Mouse (Mus musculus) thymus, adult 2 months (tissue): ENCODE data around the gene Abca2. TPM values are rescaled to one million over a fixed set of nuclear protein-coding genes. Genes with fewer than 3 reads are reported as not detected.

Source experiments
- DNase-seq: peaks from one replicate; pipeline ENCODE4 v3.0.0; 2021
- H3K27ac ChIP-seq: fragments of 200-500 bp; 2 replicates; pipeline ENCODE4 v1.5.1; 2012; ENCODE audit warnings: low read length, control low read depth; ENCODE audit not compliant: control insufficient read depth, insufficient read depth
- H3K27me3 ChIP-seq: fragments of 200-500 bp; 2 replicates; pipeline ENCODE4 v1.6.1; 2012; ENCODE audit warnings: mild to moderate bottlenecking, low read length, moderate library complexity, mixed read lengths; ENCODE audit not compliant: control insufficient read depth, insufficient read depth
- H3K36me3 ChIP-seq: fragments of 200-500 bp; 2 replicates; pipeline ENCODE4 v1.6.1; 2012; ENCODE audit warnings: mild to moderate bottlenecking, low read length, moderate library complexity; ENCODE audit not compliant: control insufficient read depth, insufficient read depth
- H3K4me1 ChIP-seq: fragments of 200-500 bp; replicated peaks from 2 replicates; pipeline ENCODE4 v1.6.1; 2012; ENCODE audit warnings: low read length; ENCODE audit not compliant: control insufficient read depth, insufficient read depth
- H3K4me3 ChIP-seq: fragments of 200-500 bp; 2 replicates; pipeline ENCODE4 v1.5.1; 2012; ENCODE audit warnings: mild to moderate bottlenecking, low read length, control low read depth, moderate library complexity; ENCODE audit not compliant: control insufficient read depth, insufficient read depth
- CTCF ChIP-seq: fragments of 200-500 bp; IDR thresholded peaks from 2 replicates; pipeline ENCODE4 v1.5.1; 2012; ENCODE audit warnings: mild to moderate bottlenecking, control low read depth, low read length, moderate library complexity, borderline replicate concordance; ENCODE audit not compliant: control insufficient read depth, poor library complexity, insufficient read depth; ENCODE audit errors: extremely low read depth
- POLR2A ChIP-seq: fragments of 200-500 bp; IDR thresholded peaks from 2 replicates; pipeline ENCODE4 v1.6.1; 2012; ENCODE audit warnings: mild to moderate bottlenecking, low read length, control low read depth, moderate library complexity; ENCODE audit not compliant: control insufficient read depth, poor library complexity, insufficient read depth; ENCODE audit errors: extremely low read depth
- WGBS: fragments of 180-500 bp; shearing (Covaris S2); methylation state at CpG from one replicate; pipeline ENCODE4 v1.1.7; 2018; 5-methylcytosine and 5-hydroxymethylcytosine counted together
- polyA plus RNA-seq: library from polyadenylated mRNA; depleted of rRNA; stranded (reverse); fragments of >200 nt; gene quantifications from 2 replicates; pipeline ENCODE4 v1.2.3, GENCODE M21; 2012

Gene Abca2
- polyA plus RNA-seq, 1 experiment = 86.6 TPM

DNA sequence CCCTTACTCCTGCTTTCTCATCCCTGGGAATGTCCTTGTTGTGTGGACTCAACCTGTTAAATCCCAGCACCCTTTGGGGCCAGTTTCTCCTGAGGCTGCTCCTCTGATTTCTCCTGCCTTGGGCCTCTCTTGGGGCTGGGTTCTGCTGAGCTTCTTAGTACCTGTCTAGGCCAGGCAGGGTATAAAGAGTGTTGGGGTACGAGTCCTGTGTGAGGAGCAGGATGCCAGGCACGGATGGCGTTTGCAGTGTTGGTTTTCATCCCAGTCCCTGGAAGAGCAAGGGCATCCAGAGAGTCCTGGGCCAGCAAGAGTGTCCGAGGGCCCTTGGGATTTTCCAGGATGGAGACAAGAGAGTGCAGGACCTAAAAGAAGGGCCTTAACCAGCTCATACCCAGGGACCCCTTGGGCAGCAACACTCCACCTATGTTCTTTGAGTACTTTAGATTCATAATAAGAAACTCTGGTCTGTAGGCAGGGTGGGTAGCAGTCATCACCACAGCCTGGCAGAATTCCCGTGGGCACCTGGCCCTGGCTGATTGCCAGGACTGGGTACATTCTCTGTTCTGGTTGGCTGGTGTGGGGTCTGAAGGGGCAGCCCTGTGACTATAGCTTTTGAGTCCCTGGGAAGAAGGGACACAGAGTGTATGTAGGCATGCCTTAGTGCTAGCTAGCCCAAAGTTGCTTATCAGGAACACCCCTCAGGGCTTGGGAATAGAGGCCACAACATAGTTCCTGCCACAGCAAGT, 1.1 kb downstream of the Abca2 start:
- H3K4me3 ChIP-seq = peak overlapping the region; percentile 66
- DNase-seq = no peak
- no peaks in the 10 kb centered on the region for H3K36me3 ChIP-seq
- no peaks in the 10 kb centered on the region for H3K27me3 ChIP-seq
- peaks cover 24% of the 10 kb centered on the region for H3K4me1 ChIP-seq
- WGBS = 60% methylated on average over 5 of the region's 5 CpGs
- H3K27ac ChIP-seq = no peak overlapping the region
- no peak for TF ChIP-seq POLR2A
- no peak for TF ChIP-seq CTCF

DNA sequence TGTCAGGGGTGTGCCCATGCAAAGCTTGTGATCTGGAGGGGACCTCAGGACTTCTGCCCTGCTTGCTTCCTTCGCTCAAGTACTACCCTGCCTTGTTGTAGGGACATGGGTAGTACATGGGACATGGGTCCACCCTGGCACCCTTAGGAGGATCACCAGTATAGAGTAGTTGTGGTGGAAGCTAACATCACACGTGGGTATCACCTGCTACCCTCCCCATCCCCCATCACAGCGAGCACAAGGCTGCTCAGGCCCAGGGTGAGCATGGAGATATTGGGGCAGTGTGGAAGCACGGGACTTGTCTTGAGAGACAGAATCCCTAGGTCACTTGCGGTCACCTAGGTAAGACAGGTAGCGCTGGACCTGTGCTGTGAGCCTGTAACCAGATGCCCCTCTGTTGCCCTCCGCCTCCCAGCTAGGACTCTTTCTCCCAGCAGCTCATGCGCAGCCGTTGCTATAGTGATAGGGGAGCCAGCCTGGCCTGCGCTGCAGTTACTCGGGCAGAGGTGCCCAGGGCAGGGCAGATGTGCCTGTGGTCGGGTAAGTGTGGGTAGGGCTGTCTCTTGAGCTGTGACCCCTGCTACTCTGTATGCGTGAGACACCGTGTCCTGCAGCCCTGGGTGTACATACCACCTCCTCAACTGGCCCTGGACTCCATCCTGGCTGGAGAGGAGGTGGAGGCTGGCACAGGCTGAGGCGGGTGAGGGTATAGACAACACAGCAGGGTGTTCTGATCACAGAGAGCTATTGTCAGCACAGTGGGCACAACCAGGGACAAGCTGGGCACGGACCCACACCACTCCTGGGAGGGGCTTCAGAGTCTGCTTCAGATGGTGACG, 2.1 kb downstream of the Abca2 start:
- DNase-seq = no peak
- TF ChIP-seq CTCF = no peak
- no peak for TF ChIP-seq POLR2A
- H3K4me1 ChIP-seq = peaks cover 24% of the 10 kb centered on the region
- no peak overlapping the region for H3K27ac ChIP-seq
- 73% methylated on average over 17 of the region's 17 CpGs for WGBS
- no peak overlapping the region for H3K4me3 ChIP-seq
- no peaks in the 10 kb centered on the region for H3K36me3 ChIP-seq
- no peaks in the 10 kb centered on the region for H3K27me3 ChIP-seq

DNA sequence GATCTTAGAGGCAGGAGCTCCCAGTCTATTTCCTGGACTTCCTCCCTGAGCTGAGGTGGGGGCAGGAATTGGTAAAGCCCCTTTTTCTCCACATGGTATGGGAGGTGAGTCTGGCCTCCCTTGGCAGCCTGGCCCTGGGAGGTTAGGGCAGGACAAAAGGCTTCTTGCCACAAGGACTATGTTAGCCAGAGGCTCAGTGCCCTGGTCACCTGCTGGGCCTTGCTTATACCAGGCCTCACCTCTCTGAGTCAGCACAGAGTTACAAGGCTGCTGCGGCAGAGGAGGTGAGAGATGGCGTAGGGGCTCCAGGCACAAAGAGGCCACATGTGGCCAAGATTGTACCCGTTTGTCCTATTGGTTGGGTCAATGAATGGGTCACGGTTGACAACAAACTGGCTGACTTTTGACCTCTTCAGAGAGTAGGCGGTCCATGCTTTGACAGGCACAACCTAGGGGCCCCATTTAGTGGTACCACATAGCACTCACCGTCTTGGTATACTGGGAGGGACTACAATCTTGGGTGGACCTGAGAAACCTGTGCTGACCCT, 2.9 kb downstream of the Abca2 start:
- Histone ChIP-seq H3K4me1 (peaks cover 19% of the 10 kb centered on the region), H3K27ac (no peak overlapping the region), H3K4me3 (no peak overlapping the region), H3K27me3 (no peaks in the 10 kb centered on the region), H3K36me3 (no peaks in the 10 kb centered on the region)
- TF ChIP-seq CTCF (no peak), POLR2A (no peak)
- DNase-seq = no peak
- 97% methylated on average over 6 of the region's 6 CpGs for WGBS

GRCm38 (mm10) chr2:25432326-25433098, 4.0 kb downstream of the Abca2 start:
- TF ChIP-seq POLR2A = no peak
- no peak for TF ChIP-seq CTCF
- WGBS = 97% methylated on average over 11 of the region's 11 CpGs
- no peak overlapping the region for H3K4me3 ChIP-seq
- H3K27me3 ChIP-seq = no peaks in the 10 kb centered on the region
- peaks cover 14% of the 10 kb centered on the region for H3K4me1 ChIP-seq
- no peaks in the 10 kb centered on the region for H3K36me3 ChIP-seq
- no peak for DNase-seq
- no peak overlapping the region for H3K27ac ChIP-seq

GRCm38 (mm10) chr2:25433101-25433500, 4.6 kb downstream of the Abca2 start:
- no peak for DNase-seq
- H3K4me1 ChIP-seq = peaks cover 12% of the 10 kb centered on the region
- TF ChIP-seq POLR2A (no peak), CTCF (no peak)
- WGBS = 94% methylated on average over 17 of the region's 17 CpGs
- no peaks in the 10 kb centered on the region for H3K36me3 ChIP-seq
- H3K27ac ChIP-seq = no peak overlapping the region
- no peak overlapping the region for H3K4me3 ChIP-seq
- H3K27me3 ChIP-seq = no peaks in the 10 kb centered on the region

DNA sequence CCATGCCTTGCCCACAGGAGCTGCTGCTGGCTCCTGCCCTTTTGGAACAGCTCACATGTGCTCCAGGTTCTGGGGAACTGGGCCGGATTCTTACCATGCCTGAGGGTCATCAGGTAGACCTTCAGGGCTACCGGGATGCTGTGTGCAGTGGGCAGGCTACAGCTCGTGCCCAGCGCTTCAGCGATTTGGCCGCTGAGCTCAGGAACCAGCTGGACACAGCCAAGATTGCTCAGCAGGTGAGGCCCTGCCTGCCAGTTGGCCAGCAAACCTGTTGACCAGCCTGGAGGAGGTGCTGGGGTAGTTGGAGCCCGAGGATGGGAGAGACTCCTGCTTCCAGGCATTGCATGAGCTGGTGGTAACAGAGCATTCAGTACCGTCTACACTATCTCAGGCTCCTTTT, 5.8 kb downstream of the Abca2 start:
- no peak for DNase-seq
- no peaks in the 10 kb centered on the region for H3K36me3 ChIP-seq
- WGBS = 97% methylated on average over 8 of the region's 8 CpGs
- no peak overlapping the region for H3K27ac ChIP-seq
- TF ChIP-seq CTCF = no peak
- TF ChIP-seq POLR2A = no peak
- no peak overlapping the region for H3K4me3 ChIP-seq
- H3K27me3 ChIP-seq = no peaks in the 10 kb centered on the region
- peaks cover 5% of the 10 kb centered on the region for H3K4me1 ChIP-seq
